In genomic region chr2:71376433-71376906, GRCm38 (mm10) we compare ENCODE assay signal across 9 mouse cellular contexts. TPM values are rescaled to one million over a fixed set of nuclear protein-coding genes. Genes with fewer than 3 reads are reported as not detected.
DNase-seq lines count a peak whose midpoint lies in the region; ATAC-seq lines count a peak whose summit lies in the region.
"Had no signal": no experiment of that assay in that cellular context is flagged by ENCODE, and none has a peak within 500 bp of the region (broad histone marks: within the 10 kb centered on the region; RNA-seq: fewer than 3 reads in every experiment).

No protein-coding gene starts in this region.

- WGBS in lung, embryonic 16.5 days = 22% methylated on average over 11 of the region's 11 CpGs
- 39% methylated on average over 11 of the region's 11 CpGs for whole genome bisulfite sequencing in limb, embryonic 12.5 days
- 31% methylated on average over 11 of the region's 11 CpGs for WGBS in stomach, embryonic 15.5 days
- 55% methylated on average over 11 of the region's 11 CpGs for WGBS in midbrain, embryonic 16.5 days

- DNase-seq in embryo, embryonic 10 days (ENCODE audit: low spot score) = peak; percentile 37
- no peak for DNase-seq in embryo, embryonic 9.5 days (ENCODE audit: extremely low spot score)
- DNase-seq in lung, postnatal 25 days (ENCODE audit: low spot score) = no peak
- DNase-seq in thymus, postnatal 36 days = no peak
- DNase-seq: kidney, postnatal 25 days had no signal

- H3K4me1 ChIP-seq in lung, embryonic 16.5 days (replicated peaks; ENCODE audit: control insufficient read depth, insufficient read depth, low read length) = no peaks in the 10 kb centered on the region
- no peaks in the 10 kb centered on the region for H3K4me1 ChIP-seq in limb, embryonic 12.5 days (replicated peaks)
- H3K4me1 ChIP-seq in stomach, embryonic 15.5 days = no peaks in the 10 kb centered on the region
- no peaks in the 10 kb centered on the region for H3K4me1 ChIP-seq in midbrain, embryonic 16.5 days (ENCODE audit: control insufficient read depth, insufficient read depth, low read length)

- H3K4me2 ChIP-seq in lung, embryonic 16.5 days (ENCODE audit: low read depth, low read length) = peak overlapping the region; percentile 42
- H3K4me2 ChIP-seq in limb, embryonic 12.5 days = peak overlapping the region; percentile 23; the same call in 1 of the 2 replicates
- H3K4me2 ChIP-seq in stomach, embryonic 15.5 days = peak overlapping the region; percentile 34
- H3K4me2 ChIP-seq in midbrain, embryonic 16.5 days (ENCODE audit: low read length) = no peak overlapping the region

- no peaks in the 10 kb centered on the region for H3K9me3 ChIP-seq in lung, embryonic 16.5 days (ENCODE audit: control insufficient read depth, low read length)
- no peaks in the 10 kb centered on the region for H3K9me3 ChIP-seq in limb, embryonic 12.5 days
- H3K9me3 ChIP-seq in stomach, embryonic 15.5 days = no peaks in the 10 kb centered on the region
- H3K9me3 ChIP-seq in midbrain, embryonic 16.5 days (replicated peaks; ENCODE audit: control insufficient read depth, low read length, poor library complexity, severe bottlenecking) = no peaks in the 10 kb centered on the region

- peak; percentile 74; the same call in 1 of the 2 replicates for ATAC-seq in lung, embryonic 16.5 days (ENCODE audit: low read depth)
- ATAC-seq in limb, embryonic 12.5 days (ENCODE audit: insufficient number of reproducible peaks, insufficient read depth, low FRiP score, low TSS enrichment, low read depth) = no peak
- ATAC-seq in stomach, embryonic 15.5 days (ENCODE audit: insufficient read depth, low FRiP score, low read depth) = no peak; the same call in 1 of the 2 replicates
- no peak for ATAC-seq in midbrain, embryonic 16.5 days

- 0 out of 2 replicates have a peak overlapping the region, but pooled peaks have one; percentile 18 for H3K4me3 ChIP-seq in lung, embryonic 16.5 days (ENCODE audit: low read length)
- H3K4me3 ChIP-seq in limb, embryonic 12.5 days (replicated peaks) = no peak overlapping the region
- no peak overlapping the region for H3K4me3 ChIP-seq in stomach, embryonic 15.5 days (replicated peaks)
- no peak overlapping the region for H3K4me3 ChIP-seq in midbrain, embryonic 16.5 days (ENCODE audit: low read depth, low read length)

- no peak overlapping the region for H3K9ac ChIP-seq in lung, embryonic 16.5 days (ENCODE audit: low read length)
- H3K9ac ChIP-seq in limb, embryonic 12.5 days (replicated peaks) = no peak overlapping the region
- H3K9ac ChIP-seq in stomach, embryonic 15.5 days = no peak overlapping the region
- no peak overlapping the region for H3K9ac ChIP-seq in midbrain, embryonic 16.5 days (ENCODE audit: low read depth, low read length)

- H3K27ac ChIP-seq in lung, embryonic 16.5 days (ENCODE audit: low read length) = no peak overlapping the region
- no peak overlapping the region for H3K27ac ChIP-seq in limb, embryonic 12.5 days
- H3K27ac ChIP-seq in stomach, embryonic 15.5 days = no peak overlapping the region
- H3K27ac ChIP-seq in midbrain, embryonic 16.5 days (ENCODE audit: low read length) = no peak overlapping the region

- H3K27me3 ChIP-seq in lung, embryonic 16.5 days (ENCODE audit: control insufficient read depth, insufficient read depth, low read depth, low read length) = no peaks in the 10 kb centered on the region
- H3K27me3 ChIP-seq in limb, embryonic 12.5 days = no peaks in the 10 kb centered on the region
- H3K27me3 ChIP-seq in stomach, embryonic 15.5 days (replicated peaks) = no peaks in the 10 kb centered on the region
- no peaks in the 10 kb centered on the region for H3K27me3 ChIP-seq in midbrain, embryonic 16.5 days (ENCODE audit: control insufficient read depth, insufficient read depth, low read depth, low read length)

- H3K36me3 ChIP-seq in lung, embryonic 16.5 days (ENCODE audit: control insufficient read depth, insufficient read depth, low read length) = no peaks in the 10 kb centered on the region
- H3K36me3 ChIP-seq in limb, embryonic 12.5 days = no peaks in the 10 kb centered on the region
- no peaks in the 10 kb centered on the region for H3K36me3 ChIP-seq in stomach, embryonic 15.5 days
- H3K36me3 ChIP-seq in midbrain, embryonic 16.5 days (ENCODE audit: control insufficient read depth, insufficient read depth, low read length) = no peaks in the 10 kb centered on the region

RNA-seq across cellular contexts. Expression of gene Slc25a12, which starts 8.9 kb away (rescaled TPM):
- polyA plus RNA-seq in lung, embryonic 16.5 days (2015; fragmentation: Nextera tagmentation; extraction: Ambion mirVana) = 32.5 and 33.2 TPM in 2 replicates
- polyA plus RNA-seq in limb, embryonic 12.5 days (2016; fragmentation: Nextera tagmentation; extraction: Ambion mirVana) = 30.8 and 31.4 TPM in 2 replicates
- polyA plus RNA-seq in stomach, embryonic 15.5 days (2015; fragmentation: Nextera tagmentation; extraction: Ambion mirVana) = 30.0 and 33.8 TPM in 2 replicates
- polyA plus RNA-seq in midbrain, embryonic 16.5 days (2015; fragmentation: Nextera tagmentation; extraction: Ambion mirVana) = 114 and 117 TPM in 2 replicates

RNA-seq across cellular contexts. Expression of gene Hat1, which starts 12.3 kb away (rescaled TPM):
- polyA plus RNA-seq in lung, embryonic 16.5 days (2015; fragmentation: Nextera tagmentation; extraction: Ambion mirVana) = 126 and 127 TPM in 2 replicates
- 142 and 147 TPM in 2 replicates for polyA plus RNA-seq in limb, embryonic 12.5 days (2016; fragmentation: Nextera tagmentation; extraction: Ambion mirVana)
- 111 and 116 TPM in 2 replicates for polyA plus RNA-seq in stomach, embryonic 15.5 days (2015; fragmentation: Nextera tagmentation; extraction: Ambion mirVana)
- polyA plus RNA-seq in midbrain, embryonic 16.5 days (2015; fragmentation: Nextera tagmentation; extraction: Ambion mirVana) = 38.1 and 45.0 TPM in 2 replicates
